Mouse (Mus musculus) layer of hippocampus, adult 11-12 months (tissue): ENCODE measurements around the gene 5730409E04Rik.
A peak's percentile ranks its signal among the peaks of the same experiment; 100 is the strongest.

Source experiments
- DNase-seq: peaks from one replicate; pipeline ENCODE4 v3.0.0; 2022; ENCODE audit warnings: low spot score

5730409E04Rik gene

DNA sequence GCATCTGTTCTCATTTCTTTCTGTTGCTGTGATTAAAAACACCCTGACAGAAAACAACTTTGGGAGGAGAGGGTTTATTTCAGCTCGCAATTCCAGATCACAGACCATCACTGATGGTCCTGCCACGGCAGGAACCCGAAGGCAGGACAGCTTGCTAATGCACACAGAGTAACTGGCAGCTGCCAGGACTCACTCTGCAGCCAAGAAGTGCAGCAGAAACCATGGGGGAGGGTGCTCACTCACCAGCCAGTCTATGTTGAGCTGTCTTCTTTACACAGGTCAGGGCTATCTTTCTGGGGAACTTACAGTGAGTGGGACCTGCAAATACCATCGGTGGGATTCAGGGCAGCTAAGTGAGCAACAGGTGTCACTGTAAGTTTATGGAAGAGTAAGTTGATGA, 27.8 kb downstream of the 5730409E04Rik start:
- DNase-seq = no peak

DNA sequence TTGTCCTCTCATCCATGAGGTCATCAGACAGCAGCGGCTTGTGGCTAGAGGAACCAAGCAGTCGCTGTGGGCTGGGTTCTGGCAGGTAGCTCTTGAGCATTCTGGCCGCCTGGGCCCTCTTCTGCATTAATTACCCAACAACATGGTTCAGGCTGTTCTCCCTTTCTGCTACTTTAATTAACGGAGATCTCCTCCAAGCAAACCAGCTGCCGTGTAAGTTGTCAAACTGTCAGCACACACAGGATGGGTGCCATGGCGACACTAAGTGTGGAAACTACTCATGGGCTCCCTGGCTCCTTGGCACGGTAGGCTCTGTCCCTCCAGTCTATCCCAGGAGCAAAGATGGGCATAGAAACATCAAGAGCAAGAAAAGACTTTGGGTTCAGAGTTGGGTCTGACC, 29.7 kb downstream of the 5730409E04Rik start:
- peak; percentile 31 for DNase-seq

DNA sequence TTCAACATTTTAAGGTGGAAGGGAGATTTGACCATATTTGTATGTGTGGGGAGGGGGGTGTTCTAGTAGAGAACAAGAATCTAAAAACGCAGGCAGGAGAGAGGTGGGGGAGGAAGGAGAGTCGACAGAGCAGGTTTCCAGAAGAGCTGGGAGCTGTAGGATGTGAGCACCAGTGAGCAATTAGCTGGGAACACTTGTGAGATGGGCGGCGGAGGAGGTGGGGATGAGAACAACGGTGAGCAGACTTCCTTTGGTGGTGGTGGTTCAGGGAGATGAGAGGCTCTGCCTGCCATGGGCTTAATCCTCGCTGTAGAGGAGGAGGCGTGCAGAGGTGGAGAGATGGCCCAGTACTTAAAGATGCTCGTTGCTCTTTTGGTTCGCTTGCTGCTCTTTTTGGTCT, 32.3 kb downstream of the 5730409E04Rik start:
- DNase-seq = no peak

DNA sequence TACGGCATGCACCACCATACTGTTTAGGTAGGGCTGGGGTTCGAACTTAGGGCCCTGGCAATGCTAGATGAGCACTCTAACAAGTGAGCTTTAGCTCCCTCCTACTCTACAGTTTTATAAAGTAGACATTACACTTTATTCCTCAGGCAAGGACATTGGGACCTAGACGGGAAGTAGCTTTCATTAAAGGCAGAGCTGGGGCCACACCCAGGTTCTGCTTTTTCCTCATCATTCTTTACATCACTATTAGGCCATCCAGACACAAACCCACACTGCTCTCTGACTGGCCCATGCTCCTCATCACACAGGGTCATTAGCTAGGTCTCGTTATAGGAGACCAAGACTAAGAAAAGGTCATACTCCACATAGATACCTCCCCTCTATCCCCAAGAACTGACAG, 34.2 kb downstream of the 5730409E04Rik start:
- no peak for DNase-seq

DNA sequence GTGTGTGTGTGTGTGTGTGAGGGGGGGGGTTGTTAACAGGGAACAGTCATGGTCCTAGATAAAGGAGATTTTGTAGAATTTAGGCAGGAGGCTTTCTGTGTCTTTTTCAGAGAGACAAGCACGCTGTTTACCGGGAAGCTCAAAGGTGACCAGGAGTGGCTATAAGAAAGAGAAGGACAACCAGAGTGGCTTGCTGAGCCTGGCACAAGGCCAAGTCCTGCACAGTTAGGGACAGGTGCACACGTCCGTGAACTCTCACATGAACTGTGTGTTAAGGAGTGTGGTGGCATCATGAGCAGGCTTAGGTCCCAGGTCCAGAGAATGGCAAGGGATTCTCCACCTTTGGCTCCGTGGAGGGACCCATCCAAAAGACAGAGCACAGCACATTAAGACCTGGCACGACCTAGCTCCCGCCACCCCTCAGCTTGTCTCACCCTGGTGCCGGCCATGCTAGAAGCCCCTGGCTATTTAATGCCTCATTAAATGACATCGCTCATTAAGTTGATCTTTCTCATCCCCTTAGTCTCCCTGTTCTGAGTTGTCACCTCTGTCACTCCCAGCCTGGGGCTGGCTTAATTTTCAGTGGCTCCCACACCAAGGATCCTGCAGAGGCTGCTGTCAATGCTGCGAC, 34.8 kb downstream of the 5730409E04Rik start:
- DNase-seq = no peak

DNA sequence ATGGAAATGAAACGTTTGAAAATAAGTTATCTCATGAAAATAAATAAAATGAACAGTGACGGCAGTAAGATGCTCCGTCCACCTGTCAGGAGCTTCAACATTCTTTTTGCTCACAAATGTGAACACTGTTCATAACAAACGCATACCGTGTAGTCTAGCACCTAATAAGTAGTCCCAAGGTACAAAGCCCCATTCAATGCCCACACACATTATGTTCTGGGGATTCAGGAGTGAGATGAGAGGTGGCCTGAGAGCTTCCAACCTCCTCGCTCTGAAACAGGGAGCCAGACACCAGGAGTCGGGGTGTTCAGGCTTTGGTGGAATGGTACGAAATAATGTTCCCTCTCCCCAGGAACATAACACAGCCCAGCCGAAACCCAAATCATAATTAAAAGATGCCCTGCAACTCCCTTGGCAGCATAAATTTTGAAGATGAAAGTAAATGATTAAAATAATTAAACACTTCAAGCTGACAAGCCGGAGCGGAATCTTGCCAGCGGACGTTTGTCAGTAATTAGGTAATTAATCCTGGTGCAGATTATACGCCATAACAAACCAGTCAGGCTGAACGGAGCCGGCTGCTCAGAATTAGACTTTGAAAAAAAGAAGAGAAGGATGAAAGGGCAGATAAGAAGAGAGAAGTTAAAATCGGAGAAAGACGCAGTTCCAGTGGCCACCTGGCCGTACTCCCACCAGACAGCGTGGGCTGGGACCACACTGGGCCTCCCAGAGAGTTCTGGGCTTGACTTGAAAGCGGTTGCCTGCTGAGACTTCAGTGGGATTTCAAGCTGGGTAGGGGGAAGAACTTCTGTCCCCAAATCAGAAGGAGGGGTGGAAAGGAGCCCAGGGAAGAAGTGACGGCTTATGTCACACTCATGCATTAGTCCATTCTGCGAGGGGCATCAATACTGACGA, 38.6 kb downstream of the 5730409E04Rik start:
- DNase-seq = no peak

DNA sequence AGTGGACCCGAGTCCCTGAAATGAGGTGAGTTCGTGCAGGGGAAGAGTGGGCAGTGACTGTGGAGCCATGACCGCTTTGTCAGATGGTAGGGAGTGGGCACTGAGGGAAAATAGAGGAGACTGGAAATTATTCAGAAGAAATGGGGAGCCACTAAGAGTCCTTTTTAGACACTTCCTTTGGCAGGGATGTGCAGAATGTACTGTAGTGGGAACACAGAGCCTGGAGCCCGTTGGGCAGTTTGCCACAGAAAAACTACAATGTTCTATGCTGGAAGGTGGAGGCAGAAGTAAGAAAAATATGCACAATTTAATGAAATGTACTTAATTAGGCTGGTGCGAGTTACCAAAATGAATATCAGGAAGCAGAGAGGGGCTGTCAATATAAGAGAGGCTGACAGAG, 43.5 kb downstream of the 5730409E04Rik start:
- DNase-seq = peak; percentile 47

DNA sequence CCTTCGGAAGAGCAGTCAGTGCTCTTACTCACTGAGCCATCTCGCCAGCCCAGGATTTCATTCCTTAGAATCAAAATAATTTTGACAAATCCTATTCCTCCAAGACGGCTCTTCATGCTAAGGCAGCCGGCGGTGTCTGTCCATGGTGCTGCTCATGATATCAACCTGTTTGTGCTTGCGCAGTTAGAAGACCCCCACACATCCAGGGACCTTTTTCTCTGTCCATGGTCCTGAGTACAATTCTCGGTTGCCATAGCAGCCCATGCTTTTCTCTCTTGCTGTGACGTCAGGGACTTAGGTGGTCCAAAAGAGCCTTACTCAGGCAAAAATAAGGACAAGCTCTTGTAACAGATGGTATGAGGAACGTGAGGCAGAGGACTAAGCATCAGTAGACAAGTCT, 45.7 kb downstream of the 5730409E04Rik start:
- no peak for DNase-seq

DNA sequence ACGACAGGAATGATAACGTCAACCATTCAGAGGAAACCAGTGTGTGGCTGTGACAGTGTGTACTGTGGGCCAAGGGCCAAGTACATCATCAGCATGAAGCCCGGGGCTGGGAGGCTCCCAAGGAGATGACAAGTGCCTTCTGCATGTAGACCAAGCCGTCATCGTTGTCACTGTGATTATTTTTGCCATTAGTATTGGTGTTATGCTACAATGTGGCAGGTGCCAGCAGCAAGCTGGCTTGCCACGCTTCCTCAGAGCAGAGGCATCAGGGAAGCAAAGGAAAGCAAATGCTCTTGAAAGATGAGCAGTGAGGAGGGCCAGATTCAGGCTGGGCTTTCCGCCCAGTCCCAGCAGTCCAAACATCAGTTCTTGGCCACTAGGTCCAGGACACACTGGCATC, 51.6 kb downstream of the 5730409E04Rik start:
- DNase-seq = peak; percentile 42
